Mouse (Mus musculus): Measurements from ENCODE around the gene Glis2.

The Glis2 gene

DNA sequence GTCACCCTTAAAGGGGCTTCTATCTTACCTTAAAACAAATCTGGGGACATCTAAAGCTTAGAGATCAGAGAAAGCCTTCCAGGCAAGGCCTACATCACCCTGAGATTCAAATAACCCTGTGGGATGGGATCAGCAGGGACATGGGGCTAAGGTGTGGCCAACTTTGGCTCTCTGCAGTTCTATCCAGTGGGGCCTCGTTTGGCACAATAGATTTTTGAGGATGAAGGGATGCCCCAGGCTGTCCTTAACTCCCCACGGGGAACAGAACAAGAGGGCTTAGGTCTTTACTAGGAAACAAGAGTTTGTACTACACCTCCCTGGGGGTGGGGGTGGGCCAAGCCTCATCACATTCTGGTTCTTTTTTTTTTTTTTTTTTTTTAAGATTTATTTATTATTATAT is 64.8 kb downstream of the Glis2 start:
- DNase-seq (ENCODE audit: low spot score) = no peak

- DNase-seq (ENCODE audit: low spot score) = no peak
Measured at GRCm38 (mm10) chr16:4661605-4662004, 67.1 kb downstream of the Glis2 start.

GRCm38 (mm10) chr16:4663806-4664205 is 69.3 kb downstream of the Glis2 start:
- no peak for DNase-seq (ENCODE audit: low spot score)

- DNase-seq (ENCODE audit: low spot score) = no peak
Measured at GRCm38 (mm10) chr16:4665726-4666125, 71.2 kb downstream of the Glis2 start.

DNA sequence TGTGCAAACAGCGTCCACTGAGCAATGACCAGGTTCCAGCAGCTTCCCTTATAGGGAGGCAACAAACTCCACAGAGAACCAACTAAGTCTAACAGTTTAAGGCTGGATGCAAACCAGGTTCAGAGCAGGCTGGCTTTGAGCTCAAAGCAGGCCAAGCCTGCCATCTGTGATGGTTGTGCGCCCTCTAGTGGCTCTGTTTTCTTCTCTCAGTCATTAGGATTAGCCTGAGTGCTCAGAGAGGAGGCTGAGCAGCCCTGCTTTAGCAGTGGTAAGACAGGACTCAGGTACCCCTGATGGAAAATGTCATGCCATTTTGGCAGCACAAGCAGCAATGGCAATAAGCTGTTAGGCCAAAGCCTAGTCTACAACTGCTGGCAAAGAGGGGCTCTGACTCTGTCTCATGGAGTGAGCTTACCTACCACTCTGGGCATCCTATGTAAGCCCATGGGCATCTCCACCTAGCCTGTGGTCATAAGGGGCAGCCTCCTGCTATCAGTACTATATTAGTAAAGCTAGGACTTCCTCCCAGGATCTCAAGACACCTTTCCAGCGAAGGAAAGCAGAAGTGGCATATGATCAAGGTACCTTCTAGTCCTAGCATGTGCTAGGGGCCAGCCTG is 72.8 kb downstream of the Glis2 start:
- peak; percentile 98 for DNase-seq (ENCODE audit: low spot score)

- no peak for DNase-seq (ENCODE audit: low spot score)
Measured at GRCm38 (mm10) chr16:4670317-4670716, 75.8 kb downstream of the Glis2 start.

DNA sequence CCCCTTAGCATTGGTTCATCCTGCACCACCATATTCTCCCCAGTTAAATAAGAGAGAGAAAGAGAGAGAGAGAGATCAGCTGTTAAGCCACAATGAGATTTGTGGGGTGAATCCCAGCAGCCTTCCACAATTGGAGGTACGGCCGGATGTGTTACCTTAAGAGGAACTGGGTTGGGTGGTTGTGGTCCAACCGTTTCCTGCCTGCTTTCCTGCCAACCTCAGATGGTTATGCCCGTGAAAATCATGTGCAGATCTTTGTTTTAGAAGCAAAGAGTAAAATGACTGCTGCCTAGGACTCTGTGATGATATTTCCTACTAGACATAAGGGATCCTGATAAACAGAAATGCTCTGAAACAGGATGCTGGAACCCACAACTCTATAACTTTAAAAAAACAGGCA is 79.6 kb downstream of the Glis2 start:
- DNase-seq (ENCODE audit: low spot score) = no peak
